Mouse (Mus musculus): Measurements from ENCODE around the gene D1Pas1. TPM values are rescaled to one million over a fixed set of nuclear protein-coding genes. Genes with fewer than 3 reads are reported as not detected.

Gene D1Pas1
- not detected for polyA plus RNA-seq (2014; fragmentation: Illumina TruSeq; extraction: RNeasy Lipid Tissue Mini Kit (QIAGEN cat#74804); ENCODE audit: low read depth, low replicate concordance)

DNA sequence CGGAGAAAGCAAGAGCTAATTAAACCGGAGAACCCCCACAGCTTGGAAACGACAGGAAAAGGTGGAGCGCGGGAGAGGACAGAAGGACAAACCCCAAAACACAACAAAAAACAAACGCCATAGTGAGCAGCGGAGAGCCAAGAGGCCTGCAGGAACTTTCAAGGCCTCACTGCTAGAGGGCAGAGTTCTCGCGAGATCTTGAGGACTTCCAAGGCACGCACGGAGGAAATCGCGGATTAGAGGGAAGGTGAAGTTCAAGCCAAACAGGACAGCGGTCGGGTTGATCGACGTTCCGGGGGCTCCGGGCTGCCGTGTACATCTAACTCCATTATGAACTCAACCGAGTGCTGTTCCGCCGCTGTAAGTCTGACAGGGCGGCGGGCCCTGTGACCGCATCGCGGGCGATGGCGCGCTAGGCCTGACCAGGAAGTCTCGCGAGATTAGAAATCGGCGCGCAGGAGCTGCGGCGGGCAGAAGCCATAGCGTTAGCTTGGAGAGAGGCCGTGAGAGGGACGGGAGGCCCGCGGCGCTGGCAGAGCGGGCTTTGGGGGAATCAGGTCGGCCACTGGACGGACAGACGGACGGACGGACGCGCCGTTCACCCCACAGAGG is at the start of gene D1Pas1:
TSS of gene D1Pas1 (plus strand) at position 216 of the 612 bp plus-strand sequence.

Other genes starting within 250 kb of the D1Pas1 start
- gene Rrp15, start 218.1 kb upstream of the D1Pas1 start, polyA plus RNA-seq (2014; fragmentation: Illumina TruSeq; extraction: RNeasy Lipid Tissue Mini Kit (QIAGEN cat#74804); ENCODE audit: low read depth, low replicate concordance), result 16.6 TPM
- gene Spata17, start 248.0 kb downstream of the D1Pas1 start, polyA plus RNA-seq (2014; fragmentation: Illumina TruSeq; extraction: RNeasy Lipid Tissue Mini Kit (QIAGEN cat#74804); ENCODE audit: low read depth, low replicate concordance), result 0.47 TPM
- 14.9 TPM for gene Gpatch2, start 248.1 kb downstream of the D1Pas1 start, polyA plus RNA-seq (2014; fragmentation: Illumina TruSeq; extraction: RNeasy Lipid Tissue Mini Kit (QIAGEN cat#74804); ENCODE audit: low read depth, low replicate concordance)